Mouse (Mus musculus) olfactory bulb, adult 2 months (tissue): Measurements from ENCODE around the gene E330017A01Rik.

ENCODE experiments used
- CTCF ChIP-seq: fragments of 200-500 bp; IDR thresholded peaks from 2 replicates; pipeline ENCODE4 v1.5.1; 2012; ENCODE audit warnings: low read depth, mild to moderate bottlenecking, low read length, moderate library complexity; ENCODE audit not compliant: insufficient read depth
- POLR2A ChIP-seq: fragments of 200-500 bp; IDR thresholded peaks from 2 replicates; pipeline ENCODE4 v1.6.1; 2012; ENCODE audit warnings: mild to moderate bottlenecking, low read depth, low read length, moderate library complexity; ENCODE audit not compliant: insufficient read depth

DNA sequence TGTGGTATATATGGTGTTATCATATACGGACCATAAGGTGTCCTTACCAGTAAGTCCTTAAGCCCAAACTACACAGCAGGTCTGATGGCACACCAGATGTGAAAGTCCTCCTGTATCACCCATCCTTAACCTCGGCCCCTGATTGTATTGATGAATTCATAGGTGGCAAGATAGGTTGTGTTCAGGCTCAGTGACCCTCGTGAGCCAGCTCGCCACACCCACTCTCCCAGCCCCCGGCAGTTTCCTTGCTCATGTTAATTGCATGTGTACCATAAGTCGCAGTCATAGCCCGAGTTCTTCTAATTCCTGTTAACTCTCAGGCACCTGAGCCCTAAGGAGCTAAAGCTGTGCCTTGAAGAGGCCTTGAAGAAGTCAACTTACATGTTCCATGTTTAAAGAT lies 37.6 kb upstream of the E330017A01Rik start:
- TF ChIP-seq POLR2A (no peak), CTCF (no peak)
